Mouse (Mus musculus) megakaryocyte-erythroid progenitor cell, adult 5-6 weeks (primary cell): ENCODE measurements around the gene Fap. TPM values are rescaled to one million over a fixed set of nuclear protein-coding genes. Genes with fewer than 3 reads are reported as not detected.
A peak's percentile ranks its signal among the peaks of the same experiment; 100 is the strongest.

Experiments used
- ATAC-seq: replicated peaks from 2 replicates; pipeline ENCODE4 v1.8.0; 2016; ENCODE audit warnings: mild to moderate bottlenecking, inconsistent platforms; ENCODE audit not compliant: severe bottlenecking, poor library complexity, low FRiP score, low TSS enrichment
- total RNA-seq, 2 experiments: library from RNA; stranded (forward) in 1 of 2; stranded (reverse) in 1 of 2; fragments of 200-1000, 215-1000 nt in 1 of 2; fragments of >200 nt in 1 of 2; fragmentation: Nextera tagmentation in 1 of 2; gene quantifications; 2 replicates each; pipeline ENCODE4 v1.2.3; 2014 to 2017

The Fap gene
- total RNA-seq, 2 experiments from 2014 or later = 0.37 to 1.6 TPM

DNA sequence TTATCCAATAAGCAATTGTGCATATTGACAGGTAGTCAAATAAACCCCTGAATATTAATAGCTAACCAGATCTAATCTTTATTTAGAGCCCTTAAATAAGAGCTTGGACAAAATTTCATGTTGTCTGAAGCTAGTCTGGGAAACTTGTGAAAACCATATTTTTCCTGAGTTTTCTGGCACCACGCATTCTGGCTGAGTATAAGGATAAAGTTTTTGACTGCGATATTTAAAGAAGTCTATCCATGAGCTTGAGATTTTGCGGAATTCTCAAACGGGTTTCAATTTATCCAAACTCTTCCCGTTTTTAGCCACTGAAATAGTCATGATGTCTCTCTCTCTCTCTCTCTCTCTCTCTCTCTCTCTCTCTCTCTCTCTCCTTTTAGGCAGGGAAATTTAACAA is 25.8 kb downstream of the Fap start:
- ATAC-seq = no peak

DNA sequence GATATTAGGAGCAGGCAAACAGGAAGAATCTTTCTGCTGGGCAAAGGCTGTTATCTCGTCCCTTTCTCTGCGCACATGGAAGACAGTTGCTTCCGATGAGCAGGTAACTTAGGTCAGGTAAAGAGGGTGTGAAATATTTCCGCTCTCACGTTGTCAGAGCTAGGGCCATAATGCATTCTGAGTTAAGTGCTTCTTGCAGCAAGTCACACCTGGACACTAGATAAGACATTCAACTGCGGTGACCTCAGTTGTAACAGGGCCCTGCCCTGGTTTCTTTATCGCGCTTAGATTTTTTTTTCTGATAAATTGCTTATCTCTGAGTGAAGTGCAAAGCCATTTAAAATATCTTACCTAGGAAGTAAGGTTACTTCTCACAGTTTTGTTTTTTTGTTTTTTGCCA is 38.4 kb downstream of the Fap start:
- no peak for ATAC-seq

- no peak for ATAC-seq
Observed at GRCm38 (mm10) chr2:62531065-62531464, 42.8 kb downstream of the Fap start.

GRCm38 (mm10) chr2:62526399-62526798 is 47.5 kb downstream of the Fap start:
- ATAC-seq = no peak

DNA sequence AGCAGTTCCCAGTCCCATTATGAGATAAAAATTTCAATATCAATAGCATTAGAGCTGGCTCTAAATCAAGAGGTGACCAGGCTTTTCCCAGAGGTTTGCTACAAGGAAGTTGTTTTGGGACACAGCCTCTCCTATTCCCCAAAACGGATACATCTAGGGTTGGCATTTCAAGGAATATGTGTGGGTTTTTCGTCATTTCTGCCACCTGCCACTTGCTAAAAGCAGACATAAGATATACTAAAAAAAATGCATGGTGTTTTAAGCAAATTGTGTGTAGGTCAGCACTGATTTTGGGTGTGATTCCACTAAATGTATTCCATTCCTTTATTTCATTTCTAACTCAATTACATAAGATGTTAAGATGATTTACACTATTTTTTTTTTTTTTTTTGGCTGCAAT is 56.1 kb downstream of the Fap start:
- ATAC-seq = no peak

- no peak for ATAC-seq
Observed at GRCm38 (mm10) chr2:62514477-62514876, 59.4 kb downstream of the Fap start.

DNA sequence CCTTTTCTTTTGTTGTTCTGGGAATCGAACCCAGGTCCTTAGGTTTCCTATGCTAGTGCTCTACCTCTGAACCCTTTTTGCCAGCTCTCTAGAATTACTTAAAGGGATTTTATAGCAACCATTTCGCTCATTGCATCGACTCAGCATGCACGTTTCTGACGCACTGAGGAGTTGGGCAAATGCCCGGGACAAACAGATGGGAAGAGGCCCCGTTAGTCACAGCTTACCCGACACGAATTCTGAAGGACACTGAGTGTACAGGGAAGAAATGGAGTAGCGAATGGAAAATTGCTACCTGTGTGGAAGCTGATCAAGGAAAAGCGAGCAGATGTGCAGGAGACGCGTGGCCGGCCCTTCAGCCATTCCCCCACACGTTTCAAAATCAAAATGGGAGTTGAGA is 60.4 kb downstream of the Fap start:
- no peak for ATAC-seq

DNA sequence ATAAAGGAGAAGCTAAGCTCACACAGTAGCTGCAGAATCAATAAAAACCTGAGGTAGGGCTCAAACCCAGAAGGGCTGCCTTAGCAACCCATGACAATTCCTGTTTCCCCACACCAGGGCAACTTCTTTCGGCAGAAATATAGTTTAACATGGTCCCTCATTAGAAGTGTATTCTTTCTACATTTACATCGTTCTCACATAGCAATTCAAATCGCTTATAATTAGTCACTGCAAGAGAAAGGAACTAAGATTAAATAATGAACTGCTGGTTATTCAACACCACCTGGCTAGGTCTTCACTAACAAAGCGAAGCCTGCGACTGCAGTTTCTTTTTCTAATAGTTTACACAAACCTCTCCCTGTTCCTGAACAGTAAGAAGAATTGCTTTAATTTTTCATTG is 66.7 kb downstream of the Fap start:
- no peak for ATAC-seq

DNA sequence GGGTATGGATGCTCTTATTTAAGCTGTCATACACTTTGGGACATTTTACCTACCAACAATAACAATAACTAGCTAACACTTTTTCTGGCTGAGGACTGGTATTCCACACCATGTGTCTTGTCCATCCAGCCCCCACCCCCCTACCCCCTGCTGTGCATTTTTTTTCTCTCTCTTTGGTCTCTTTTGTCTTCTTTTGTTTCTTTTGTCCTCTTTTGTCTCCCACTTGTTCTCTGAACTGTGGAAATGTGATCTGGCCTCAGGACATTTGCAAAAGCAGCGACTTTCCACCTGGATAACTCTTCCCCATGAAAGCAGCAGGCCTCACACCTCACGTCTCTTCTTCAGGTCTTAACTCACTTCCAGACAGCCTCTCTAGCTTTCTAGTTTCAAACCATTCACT is 67.4 kb downstream of the Fap start:
- ATAC-seq = no peak

DNA sequence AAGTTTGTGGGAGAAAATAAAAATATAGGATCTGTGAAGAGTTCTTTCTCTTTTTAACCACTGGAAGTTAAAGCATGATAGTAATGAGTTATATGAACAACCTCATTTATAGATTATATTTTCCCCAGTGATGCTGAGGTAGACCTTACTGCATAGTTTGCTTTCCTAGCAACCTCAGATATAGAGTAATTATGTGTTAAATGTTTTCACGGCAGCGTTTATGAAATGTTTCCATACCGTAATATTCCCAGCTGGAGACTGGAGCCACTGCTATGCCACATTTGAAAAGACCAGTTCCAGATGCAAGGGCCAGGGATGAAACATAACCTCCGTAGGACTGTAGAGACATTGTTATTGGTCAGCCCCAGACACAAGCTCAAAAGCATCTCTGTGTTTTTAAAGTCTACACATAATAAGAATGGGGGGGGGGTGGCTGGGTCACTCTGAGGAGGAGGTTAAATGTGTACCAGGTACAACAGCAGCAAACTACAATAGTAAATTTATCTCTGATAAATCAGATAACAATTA is 69.5 kb downstream of the Fap start:
- ATAC-seq = no peak

- ATAC-seq = no peak
Observed at GRCm38 (mm10) chr2:62503326-62503725, 70.5 kb downstream of the Fap start.

DNA sequence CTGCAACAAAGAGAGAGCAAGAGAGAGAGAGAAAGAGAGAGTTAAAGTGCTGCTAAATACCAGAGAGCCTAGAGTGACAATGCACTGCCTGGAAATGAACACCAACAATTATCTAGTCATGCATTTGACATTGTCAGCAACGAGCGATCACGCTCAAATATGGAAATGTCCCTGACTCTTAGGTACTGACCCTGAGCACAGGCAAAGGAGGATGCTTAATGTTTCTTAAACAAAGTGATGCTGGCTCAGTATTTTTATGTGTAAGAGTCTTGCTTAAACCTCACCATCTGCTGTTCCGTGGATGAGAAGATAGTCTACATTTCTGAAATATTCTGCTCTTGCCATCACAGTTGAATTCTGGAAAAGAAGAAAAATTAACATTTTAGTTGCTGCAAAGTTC is 71.4 kb downstream of the Fap start:
- no peak for ATAC-seq

- ATAC-seq = no peak
Observed at GRCm38 (mm10) chr2:62498821-62499220, 75.1 kb downstream of the Fap start.

GRCm38 (mm10) chr2:62498086-62498485 is 75.8 kb downstream of the Fap start:
- no peak for ATAC-seq

DNA sequence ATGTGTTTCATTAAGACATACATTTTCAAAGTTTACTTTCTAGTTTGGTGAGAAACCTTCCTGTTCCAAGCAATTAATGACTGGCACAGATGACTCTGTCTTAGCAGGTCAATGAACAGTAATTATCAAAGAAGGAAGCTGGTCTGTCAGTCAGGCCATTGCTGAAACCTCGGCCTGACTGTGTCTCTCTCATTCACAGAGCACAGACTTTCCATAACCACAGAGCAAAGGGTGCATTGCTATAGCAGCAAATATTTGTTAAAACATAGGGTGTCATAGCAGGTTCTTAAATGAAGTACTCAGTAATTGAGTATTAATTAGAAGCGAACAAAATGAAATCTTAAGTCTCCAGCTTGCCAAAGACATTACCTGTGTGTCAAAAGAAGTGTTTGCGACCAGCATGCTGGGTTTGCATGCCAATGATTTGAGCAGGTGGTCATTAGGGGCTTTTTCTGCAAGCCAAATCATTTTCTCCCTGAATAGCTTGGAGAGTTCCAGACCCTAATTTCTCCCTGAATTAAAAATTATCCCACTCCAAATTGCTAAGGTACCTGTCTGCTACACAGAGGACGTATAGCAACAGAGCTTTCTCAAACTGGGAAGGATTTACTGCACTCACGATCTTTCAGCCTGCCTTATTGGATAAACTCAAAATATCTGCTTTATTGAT is 76.4 kb downstream of the Fap start:
- no peak for ATAC-seq

GRCm38 (mm10) chr2:62495407-62495806 is 78.5 kb downstream of the Fap start:
- ATAC-seq = no peak

GRCm38 (mm10) chr2:62489832-62490231 is 84.0 kb downstream of the Fap start:
- no peak for ATAC-seq

DNA sequence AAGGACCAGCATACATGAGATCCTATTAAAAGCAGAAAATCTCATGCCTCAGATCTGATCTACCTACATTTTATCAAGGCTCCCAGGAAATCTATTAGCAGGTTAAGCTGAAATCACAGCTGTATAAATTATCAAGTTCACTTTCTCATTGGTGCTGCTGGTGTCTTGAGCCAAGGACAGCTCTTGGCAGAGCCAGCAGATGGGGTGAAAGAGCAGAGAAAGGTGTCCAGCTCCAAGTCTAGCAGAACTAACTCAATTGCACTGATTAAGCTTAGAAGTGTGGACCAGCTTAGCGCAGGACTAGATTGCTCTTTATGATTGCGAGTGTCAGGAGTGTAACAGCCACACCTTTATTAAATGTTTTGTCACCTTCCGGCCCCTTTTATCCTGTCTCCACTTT is 89.0 kb downstream of the Fap start:
- peak; percentile 50; the same call in 1 of the 2 replicates for ATAC-seq

DNA sequence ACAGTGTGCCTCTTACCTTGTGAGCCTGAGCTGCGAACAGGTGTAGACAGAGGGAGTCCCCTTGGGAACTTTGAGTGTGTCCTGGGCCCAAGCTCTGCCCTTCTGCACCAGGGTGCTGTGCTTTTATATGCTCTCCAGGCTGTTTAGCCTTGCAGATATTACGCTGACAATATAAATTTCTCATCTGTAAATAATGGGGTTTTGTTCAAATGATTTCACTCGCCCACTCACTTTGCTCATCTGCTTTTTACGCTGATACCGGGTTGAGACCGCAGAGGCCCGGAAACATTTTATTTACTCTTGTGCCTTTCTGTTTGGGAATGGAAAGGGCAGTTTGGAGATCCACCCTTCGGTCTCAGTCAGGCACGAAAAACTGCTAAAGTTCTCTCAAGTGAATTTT is 90.3 kb downstream of the Fap start, which contains the start of gene Gcg:
Gcg (minus strand) TSS at position 101 of the 400 bp plus-strand sequence.
- no peak for ATAC-seq

- no peak for ATAC-seq
Observed at GRCm38 (mm10) chr2:62480285-62481198, 93.3 kb downstream of the Fap start.

GRCm38 (mm10) chr2:62469551-62469950 is 104.3 kb downstream of the Fap start:
- no peak for ATAC-seq
